Mouse (Mus musculus) E14TG2a.4 (cell line): ENCODE measurements at regions not wholly inside any gene's neighbourhood (a gene's known extent, or its start where the extent isn't known, plus 50 kb on each side); places are given as distances from the start of the nearest gene placed in this dataset.
"Not testable (repeated sequence)": the region's sequence is repeated elsewhere in the genome, so short reads cannot be mapped to it uniquely, and the experiment has no call there.

ENCODE experiments used
- H3K27me3 ChIP-seq: 2 replicates; pipeline ENCODE4 v1.6.1; 2014; ENCODE audit warnings: low read length, control low read depth; ENCODE audit not compliant: insufficient read depth
- H3K36me3 ChIP-seq: 2 replicates; pipeline ENCODE4 v1.6.1; 2014; ENCODE audit warnings: low read length, control low read depth; ENCODE audit not compliant: insufficient read depth
- H3K4me1 ChIP-seq: replicated peaks from 2 replicates; pipeline ENCODE4 v1.6.1; 2014; ENCODE audit warnings: low read depth, low read length, control low read depth
- H3K4me3 ChIP-seq: replicated peaks from 2 replicates; pipeline ENCODE4 v1.5.1; 2014; ENCODE audit warnings: mild to moderate bottlenecking, low read length
- H3K9me3 ChIP-seq: 2 replicates; pipeline ENCODE4 v1.6.1; 2014; ENCODE audit warnings: low read length, control low read depth
- CTCF ChIP-seq: conservative IDR thresholded peaks from 2 replicates; pipeline ENCODE4 v1.5.1; 2014; ENCODE audit warnings: low read length
- NANOG ChIP-seq: IDR thresholded peaks from 2 replicates; pipeline ENCODE4 v1.6.1; 2014; ENCODE audit warnings: borderline replicate concordance, low read length, mixed read lengths
- POU5F1 ChIP-seq: IDR thresholded peaks from 2 replicates; pipeline ENCODE4 v1.6.1; 2014; ENCODE audit warnings: low read length, borderline replicate concordance

DNA sequence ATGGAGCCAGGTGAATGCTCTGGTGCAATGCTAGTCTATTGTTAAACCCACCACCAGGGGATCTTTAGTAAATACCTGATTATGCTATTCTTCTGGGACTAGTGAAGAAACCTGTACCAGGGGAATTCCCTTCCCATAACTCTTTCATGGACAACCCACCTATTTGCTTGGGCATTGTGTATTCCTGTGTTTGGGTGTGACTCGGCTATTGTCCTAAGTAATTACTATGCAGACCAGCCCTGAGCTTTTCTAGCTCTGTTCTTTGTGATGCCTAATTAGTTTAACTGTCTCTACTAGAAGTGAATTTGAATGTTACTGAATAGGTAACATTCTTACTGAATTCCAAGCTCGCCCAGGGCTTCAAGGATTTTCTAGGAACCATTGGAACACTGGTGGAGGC lies 906.4 kb upstream of the Pcdh9 start:
- H3K4me1 ChIP-seq, H3K27me3 ChIP-seq, H3K4me3 ChIP-seq: not testable (repeated sequence)
- peak; percentile 84; the same call in 1 of the 2 replicates for TF ChIP-seq NANOG
- Histone ChIP-seq H3K36me3 (peaks cover 31% of the 10 kb centered on the region), H3K9me3 (peaks cover 60% of the 10 kb centered on the region)

DNA sequence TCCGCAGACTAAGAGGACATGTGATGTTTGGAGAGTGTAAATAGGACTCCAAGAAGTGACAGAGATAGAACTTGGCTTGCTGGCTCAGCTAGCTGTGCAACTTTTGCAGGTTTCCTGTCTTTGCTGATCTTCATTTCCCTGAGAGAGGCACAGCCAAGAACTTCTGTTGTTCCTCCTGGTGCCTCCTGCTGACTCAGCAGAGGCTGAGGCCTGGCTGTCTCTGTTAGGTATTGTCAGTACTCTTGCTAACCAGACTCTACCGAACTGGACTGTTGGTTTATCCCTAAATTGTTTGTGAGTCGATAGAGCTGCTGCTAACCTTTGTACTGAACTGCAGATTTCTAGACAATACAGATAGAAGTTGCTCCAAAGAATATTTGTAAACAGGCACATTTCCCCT lies 885.4 kb upstream of the Pcdh9 start:
- H3K27me3 ChIP-seq, result no peaks in the 10 kb centered on the region
- no peaks in the 10 kb centered on the region for H3K4me1 ChIP-seq
- TF ChIP-seq POU5F1, result no peak
- no peaks in the 10 kb centered on the region for H3K36me3 ChIP-seq
- H3K9me3 ChIP-seq, result no peaks in the 10 kb centered on the region
- no peak overlapping the region for H3K4me3 ChIP-seq

DNA sequence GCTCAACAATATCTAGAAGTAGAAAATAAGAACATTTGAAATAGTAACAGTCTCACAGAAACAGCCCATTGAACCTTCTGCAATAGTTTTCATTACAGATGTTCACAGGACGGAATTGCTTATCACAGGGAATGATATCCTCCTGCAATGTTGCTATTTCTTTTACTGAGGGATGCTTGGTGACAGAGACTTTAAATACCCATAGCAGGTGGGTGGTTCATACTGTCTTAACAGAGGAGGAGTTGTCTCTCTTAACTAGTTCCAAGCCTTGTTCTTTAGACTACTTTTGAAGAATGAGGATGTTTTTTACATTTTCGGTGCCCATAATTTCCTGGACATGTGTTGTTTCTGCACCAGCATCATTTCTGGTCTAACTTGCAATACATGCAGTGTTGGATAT lies 852.2 kb upstream of the Pcdh9 start:
- TF ChIP-seq NANOG (no peak), POU5F1 (no peak), CTCF (no peak)
- H3K4me1 ChIP-seq, result no peaks in the 10 kb centered on the region
- H3K36me3 ChIP-seq, result no peaks in the 10 kb centered on the region
- no peak overlapping the region for H3K4me3 ChIP-seq
- H3K27me3 ChIP-seq, result no peaks in the 10 kb centered on the region
- no peaks in the 10 kb centered on the region for H3K9me3 ChIP-seq
